Mouse (Mus musculus) mesoderm, embryonic 11.5 days (tissue): ENCODE data around the gene Nol12.

ENCODE experiments used
- DNase-seq: peaks from one replicate; pipeline ENCODE4 v3.0.0-alpha.2; 2012; ENCODE audit warnings: low read depth, low spot score

Gene Nol12

DNA sequence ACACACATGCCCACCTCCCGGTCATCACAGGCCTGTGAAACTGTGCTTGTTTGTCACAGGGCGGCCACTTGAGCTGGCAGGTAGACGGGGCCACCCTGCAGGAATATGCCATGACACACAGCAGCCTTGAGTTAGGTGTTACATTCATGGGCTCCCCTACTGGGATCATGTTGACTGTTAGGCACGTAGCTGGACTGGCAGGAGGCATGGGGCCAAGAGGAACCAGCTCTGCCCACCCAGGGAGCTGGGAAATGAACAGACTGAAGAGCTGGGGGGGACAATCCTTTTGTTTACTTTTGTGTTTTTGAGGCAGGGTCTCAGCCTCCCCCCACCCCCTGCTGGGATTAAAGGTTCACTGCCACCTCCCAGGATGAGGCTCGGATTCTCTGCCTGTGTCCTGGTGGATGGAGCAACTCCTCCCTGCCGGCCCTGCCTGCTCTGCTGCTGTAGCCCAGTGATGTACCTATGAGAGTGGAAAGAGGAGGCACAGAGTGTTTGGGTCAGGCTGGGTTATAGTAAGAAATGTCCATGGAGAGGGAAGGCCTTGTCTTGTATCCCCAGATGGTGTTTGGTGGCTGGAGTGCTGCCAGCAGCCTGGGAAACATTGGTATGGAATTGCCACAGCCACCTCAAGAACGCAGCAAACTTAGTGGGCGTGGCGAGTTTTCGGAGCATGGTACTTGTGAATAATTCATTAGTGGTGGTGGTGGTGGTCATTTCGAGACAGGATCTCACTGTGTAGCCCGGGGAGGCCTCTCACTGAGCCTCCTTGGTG is 18.5 kb upstream of the Nol12 start:
- no peak for DNase-seq

DNA sequence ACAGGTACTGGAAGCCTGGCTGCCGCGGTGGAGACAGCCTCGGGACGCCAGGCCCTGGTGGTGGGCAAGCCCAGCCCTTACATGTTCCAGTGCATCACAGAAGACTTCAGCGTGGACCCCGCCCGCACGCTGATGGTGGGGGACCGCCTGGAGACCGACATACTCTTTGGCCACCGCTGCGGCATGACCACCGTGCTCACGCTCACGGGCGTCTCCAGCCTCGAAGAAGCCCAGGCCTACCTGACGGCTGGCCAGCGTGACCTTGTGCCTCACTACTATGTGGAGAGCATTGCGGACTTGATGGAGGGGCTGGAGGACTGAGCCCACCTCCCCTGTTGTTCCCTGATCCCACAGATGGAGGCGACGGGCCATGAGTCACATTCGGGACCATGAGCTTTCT is 16.6 kb upstream of the Nol12 start:
- no peak for DNase-seq

DNA sequence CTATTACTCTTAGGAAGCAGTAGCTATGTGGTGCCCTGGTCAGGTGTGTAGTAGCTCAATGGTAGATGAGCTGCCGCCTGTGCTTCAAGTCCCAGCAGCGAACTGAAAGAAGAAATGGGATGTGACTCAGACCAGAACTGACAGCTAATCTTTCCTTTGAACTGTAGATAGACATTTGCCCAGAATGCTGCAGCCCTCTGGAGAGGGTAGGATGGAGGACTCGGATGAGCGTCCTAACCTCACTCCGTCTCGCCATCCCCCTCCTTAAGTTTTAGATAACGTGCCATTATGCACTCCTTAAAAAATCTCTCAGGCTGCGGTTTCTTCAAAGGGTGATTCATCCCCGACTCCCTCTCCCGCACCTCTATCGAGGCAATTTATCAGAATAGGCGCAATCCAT is 14.8 kb upstream of the Nol12 start:
- DNase-seq = no peak

DNA sequence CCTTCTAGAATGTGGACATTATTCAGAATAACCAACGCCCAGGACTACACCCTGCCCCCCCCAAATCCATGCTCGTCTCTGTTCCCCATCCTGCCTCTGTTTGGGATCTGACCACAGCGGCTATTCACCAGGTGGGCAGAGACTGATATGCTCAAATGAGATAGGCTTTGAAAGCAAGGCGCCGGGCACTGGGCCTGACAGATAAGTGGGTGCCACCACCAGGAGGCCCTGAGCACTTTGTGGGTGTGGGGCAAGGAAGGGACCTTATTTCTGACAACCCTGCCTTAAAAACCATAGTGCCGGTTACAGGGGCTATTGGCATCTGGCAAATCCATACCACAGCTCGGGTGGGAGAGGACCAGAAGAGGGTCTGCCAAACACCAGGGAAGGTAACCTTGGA is 12.0 kb upstream of the Nol12 start:
- no peak for DNase-seq

DNA sequence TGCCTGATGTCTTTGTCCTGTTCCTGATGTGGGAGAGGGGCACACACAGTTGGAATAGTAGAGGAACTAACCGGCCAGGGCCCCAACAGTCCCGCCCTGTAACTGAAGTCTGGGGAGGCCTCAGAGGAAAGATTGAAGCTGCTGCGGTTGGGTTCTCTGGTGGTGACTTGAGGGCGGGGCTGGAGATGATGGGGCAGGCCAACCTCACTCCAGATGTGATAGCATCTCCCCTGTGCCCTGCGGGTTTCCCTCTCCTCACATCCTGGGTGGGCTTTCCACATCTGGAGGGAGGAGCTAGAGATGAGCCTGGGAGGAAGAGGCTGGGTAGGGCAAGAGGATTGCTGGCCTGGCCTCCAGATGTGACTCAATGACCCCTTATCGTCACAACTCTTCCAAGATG is 11.1 kb upstream of the Nol12 start:
- DNase-seq = no peak

DNA sequence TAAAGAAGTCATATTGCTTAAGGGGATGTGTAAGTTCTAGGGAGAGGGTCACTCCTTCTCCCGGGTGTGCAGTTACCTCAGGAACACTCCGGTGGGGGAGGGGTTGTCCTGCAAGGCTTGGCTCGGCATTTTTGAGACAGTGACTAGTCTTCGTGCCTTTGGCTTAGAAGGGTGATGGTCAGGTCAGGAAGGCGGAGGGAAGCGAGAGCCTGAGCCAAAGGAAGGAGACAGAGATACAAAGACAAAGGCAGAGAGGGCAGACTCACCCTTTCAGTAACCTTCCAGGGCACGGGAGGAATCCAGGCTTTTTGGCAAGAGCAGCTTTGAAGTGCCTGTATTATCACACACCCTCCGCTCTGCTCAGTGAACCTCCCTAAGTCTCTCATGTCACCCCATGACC is 9.6 kb upstream of the Nol12 start:
- no peak for DNase-seq

DNA sequence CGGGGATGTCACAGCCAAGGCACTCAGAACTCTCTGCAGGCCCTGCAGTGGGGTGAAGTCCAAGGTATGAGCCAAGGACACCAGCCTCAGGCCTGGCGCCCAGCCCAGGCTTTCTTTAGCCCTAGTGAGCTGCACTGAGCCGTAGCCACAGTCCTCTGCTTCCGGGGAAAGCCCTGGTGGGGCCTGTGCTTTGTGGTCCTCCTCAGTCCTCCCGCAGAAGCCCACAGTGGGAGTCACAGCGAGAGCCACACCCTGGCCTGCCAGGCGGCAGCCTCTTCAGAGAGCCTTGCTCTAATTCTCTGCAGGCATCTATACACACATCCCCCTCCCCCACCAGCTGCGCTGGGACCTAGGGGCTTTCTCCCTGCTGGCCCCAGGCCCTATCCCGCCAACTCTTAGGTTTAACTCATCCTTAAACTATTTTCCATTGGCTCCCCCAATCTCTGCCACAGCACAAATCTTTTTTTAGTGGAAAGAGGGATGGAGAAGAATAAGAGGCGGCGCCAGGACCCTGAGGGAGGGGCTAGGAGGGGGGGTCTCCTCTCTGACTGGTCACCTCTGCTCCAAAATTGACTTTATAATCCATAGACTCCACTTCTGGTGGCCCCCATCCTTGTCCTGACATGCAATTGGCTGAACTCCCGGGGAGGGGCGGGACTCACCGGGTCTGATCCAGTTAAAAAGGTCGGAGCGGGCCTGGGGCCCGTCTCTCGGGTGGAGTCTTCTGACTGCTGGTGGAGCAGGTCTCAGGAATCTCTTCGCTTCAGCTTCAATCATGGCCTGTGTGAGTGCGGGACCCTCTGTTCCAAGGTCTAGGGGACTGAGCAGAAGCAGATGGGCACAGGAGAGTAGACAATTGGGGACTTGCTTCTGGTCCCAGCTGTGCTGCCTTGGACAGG is 8.5 kb upstream of the Nol12 start, which contains the start of gene Lgals1:
Gene Lgals1 (plus strand): TSS at position 705 of the 899 bp plus-strand sequence.
- peak; percentile 88 for DNase-seq

DNA sequence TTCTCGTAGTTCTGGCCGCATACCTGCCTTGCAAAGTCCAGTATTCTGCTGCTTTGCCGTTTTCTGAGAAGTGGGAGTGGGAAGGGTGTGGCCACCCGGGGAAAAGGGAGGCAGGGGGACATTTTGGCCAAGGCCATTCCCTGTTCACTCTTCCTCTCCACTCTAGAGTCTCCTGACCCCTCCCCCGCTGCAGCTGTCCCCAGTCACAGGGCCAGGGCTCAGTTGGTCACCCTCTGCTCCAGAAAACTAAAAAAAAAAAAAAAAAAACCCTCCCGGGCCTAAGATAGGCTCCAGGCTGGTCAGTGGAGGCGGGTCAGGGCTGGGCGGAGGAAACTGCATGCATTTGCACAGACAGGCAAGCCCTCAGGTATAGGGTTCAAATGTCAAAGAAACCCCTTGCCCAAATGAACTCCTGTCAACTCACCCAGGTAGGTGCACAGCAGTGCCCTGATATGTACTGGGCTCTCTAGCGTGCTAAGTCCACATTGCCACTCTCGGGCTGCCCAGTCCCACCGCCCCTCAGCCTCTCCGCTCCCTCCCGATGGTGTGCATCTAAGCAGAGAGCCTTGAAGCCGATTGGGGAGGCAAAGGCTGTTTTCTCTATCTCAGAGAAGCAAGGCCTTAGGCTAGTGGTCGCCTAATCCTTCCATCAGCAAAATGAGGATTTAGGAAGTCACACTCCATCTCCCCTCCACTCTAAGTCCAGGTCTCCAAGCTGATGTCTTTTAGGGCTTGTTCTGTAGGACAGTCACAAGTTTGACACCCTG is 7.5 kb upstream of the Nol12 start:
- no peak for DNase-seq

DNA sequence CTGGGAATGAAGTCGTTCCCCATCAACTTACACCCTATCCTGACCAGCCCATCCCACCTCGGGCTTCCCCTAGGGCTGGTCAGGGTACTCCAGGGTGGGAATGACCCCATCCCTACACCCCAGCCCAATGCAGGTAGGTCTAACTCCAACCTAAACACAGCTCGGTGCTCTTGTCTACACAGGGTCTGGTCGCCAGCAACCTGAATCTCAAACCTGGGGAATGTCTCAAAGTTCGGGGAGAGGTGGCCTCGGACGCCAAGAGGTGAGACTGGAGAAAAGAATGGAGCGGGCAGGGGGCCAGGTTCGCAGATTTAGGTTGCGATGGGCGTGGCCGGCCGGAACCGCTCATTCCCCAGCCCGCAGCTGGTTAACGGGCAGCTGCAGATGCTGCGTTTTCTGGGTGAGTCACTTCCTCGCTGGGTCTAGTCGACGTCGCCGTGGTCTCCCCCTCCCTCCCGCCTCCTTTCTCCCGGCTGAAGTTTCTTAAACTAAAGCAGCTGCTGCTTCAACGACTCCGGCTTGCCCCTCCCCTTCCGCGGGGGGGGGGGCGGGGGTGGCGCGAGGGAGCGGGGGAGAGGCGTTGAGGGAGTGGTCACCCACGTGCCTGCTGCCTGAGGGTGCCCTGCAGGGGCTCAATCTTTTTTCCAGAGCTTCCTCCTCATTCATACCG is 6.8 kb upstream of the Nol12 start:
- DNase-seq = peak; percentile 86

DNA sequence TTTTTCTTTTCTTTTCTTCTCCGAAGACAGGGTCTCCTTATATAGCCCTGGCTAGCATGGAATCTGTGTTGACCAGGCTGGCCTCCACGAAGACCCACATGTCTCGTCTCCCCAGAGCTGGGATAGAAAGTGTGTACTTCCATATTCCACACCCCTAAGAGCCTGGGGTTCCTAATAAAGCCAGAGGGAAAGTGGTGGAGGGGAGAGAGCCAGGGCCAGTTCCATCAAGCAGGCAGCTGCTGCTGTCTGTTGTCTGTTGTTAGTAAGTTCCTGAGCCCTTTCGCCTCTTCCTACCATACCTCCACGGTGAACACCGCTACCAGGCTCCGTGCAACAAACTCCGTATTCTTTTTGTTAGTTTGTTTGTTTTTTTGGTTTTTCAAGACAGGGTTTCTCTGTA is 6.2 kb upstream of the Nol12 start:
- no peak for DNase-seq

DNA sequence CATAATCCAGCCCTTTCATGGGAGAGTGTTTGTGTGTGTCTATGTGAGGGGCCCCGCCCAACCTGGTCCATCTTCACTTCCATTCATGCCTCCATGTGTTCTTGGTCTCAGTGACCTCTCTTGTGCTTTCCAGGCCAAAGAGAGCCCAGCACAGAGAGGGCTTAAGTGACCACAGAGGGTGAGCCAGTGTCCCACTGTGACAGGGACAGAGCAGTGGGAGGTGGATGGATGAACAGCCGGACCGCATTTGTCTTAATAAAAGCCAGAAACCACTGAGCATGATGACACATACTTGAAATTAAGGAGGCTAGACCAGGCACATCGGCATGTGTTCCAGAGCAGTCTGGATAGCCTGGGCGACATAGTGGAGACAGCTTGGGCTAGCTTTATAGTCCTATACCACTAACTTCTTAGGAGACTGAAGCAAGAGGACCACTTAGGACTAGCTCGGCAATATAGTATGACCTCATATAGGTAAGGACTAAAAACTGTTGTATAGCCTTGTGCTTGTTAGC is 4.5 kb upstream of the Nol12 start:
- no peak for DNase-seq

DNA sequence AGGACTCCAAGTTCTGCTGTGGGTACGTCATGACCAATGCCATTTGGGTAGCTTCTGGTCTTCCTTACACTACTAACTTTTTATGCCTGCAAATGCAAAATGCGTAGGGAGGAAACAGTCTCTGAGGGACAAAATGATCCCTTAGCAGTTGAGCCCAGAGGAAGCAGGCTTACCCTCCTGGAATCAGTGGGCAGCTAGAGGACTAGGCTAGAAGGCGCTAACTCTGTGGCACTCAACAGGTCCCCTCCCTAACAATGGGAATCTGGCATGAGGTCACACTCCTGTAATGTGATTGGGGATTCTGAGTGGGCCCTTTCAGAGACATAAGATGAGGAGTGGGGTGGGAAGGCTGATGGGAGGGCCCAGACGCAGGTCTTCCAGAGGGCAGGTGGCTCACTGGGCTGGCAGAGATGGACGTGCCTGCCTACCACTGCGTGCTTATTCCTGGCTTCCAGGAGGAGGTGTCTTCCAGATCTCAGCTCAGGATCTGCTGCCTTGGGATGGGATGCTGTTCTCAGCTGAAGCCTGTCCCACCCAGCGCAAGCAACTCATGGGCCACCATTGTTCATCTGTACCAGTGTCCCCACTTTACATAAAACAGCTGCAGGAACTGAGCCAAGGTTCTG is 3.8 kb upstream of the Nol12 start:
- DNase-seq = no peak

DNA sequence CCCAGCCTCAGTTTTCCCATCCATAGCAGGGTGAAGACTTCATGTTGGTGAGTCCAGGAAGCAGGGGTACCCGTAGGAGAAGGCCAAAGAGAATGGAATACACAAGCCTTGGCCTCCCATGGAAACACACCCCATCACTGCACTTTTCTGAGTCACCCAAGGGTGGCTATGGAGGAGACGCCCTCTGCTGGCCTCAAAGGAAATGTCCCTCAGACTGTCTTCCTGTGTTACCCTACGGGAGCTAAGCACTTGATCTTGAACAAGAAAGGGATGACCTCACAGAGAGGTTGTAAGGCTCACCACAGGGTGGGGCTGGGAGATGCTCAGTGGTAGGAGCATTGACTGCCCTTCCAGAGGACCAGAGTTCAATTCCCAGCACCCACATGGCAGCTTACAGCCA is 3.2 kb upstream of the Nol12 start:
- no peak for DNase-seq

DNA sequence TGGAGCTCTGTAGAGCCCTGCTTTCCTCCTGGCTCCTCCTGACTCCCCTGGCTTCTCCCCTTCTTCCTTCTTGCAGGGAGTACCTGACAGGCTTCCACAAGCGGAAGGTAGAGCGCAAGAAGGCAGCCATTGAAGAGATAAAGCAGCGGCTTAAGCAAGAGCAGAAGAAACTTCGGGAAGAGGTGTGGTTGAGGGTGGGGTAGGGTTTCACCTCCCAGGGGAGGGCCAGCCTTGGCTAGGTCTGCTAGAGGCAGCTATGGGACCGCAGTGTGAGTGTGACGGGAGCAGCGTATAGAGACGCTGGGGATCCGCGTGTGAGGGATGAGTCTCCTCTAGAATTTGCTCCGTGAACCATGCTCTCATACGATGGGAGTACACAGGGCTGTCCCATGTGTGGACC is 1.7 kb downstream of the Nol12 start:
- no peak for DNase-seq

DNA sequence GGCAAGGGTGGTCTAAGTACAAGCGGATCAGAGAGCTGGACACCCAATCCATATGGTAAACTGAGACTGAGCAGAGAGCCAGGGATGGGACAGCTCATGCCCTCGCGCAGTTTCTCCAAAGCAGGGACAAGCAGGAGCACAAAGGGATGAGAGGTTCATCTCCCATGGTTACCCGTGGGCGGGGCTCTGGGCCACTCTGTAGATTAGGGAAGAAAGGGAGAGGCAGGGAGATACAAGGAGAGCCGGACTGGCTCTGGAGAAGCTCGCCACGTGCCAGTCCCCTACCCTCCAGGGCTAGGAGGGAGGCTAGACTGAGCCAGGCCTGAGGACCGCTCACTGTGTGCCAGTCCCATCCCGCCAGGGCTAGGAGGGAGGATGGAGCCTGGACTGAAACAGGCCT is 2.6 kb downstream of the Nol12 start:
- DNase-seq = no peak

DNA sequence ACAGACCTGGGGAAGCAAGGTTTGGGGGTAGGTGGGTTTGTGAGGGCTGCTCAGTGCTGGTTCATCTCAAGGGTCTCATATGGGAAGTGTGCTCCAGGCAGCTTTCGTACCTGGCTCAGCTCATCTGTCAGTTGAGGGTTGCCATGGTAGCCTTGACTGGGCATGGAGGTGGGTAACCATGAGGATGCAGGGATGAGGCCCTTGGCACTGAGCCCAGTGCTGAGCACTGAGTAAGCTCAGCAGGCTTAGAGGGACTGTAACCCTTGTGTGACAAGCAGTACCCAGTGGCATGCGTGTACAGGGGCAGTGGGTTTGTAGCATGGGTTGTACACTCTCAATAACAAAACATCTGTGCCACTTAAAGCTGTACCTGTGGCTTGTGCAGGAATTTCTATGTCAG is 3.2 kb downstream of the Nol12 start:
- no peak for DNase-seq

DNA sequence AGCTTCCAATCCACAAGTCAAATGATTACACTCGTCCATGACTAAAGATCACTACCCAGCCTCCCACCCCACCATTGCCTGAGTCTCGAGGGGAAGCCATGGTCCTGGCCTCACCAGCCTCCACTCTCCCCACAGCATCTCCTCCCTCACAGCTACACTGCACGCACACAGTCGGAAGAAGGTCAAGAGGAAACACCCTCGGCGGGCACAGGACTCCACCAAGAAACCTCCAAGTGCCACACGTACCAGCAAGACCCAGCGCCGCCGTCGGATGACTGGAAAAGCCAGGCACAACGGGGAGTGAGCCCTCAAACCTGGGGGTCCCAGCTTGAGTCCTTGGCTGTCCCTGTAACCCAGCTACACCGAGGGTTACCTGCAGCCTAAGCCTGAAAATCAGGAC is 5.6 kb downstream of the Nol12 start:
- no peak for DNase-seq

DNA sequence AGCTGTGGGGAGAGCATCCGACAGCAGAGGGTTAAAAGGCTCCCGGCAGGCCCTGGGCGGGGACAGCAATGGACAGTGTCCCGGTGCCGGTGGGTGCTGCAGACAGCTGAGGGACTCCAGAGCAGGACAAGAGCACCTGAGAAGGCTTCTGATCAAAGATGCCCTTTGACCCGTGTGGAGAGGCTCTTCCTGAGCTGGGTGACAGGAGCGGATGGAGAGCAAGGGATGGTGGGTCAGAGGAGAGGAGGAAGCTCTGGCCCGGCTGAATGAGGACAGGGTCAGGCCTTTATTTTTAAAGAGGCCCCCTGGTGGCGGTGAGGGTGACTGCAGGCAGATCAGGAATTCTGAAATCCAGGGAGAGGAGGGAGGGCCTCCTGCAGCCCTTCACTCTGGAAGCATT is 7.9 kb downstream of the Nol12 start:
- peak; percentile 80 for DNase-seq

DNA sequence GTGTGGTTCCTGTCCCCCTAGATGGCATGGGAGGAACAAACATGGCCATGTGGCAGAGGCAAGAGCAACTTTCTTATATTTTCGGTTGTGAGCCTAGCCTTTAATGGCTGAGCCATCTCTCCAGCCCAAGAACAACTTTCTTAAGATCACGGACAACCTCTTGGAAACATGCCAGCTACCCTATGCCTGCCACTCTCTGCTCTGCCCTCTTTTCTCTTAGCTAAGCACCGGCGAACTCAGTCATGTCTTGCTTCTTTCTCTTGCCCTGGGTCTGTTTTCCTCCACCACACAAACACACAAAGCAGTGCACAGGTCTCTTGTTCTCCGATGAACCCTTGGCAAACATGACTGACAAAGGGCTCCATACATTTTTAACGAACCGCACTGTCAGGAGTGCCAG is 11.5 kb downstream of the Nol12 start:
- no peak for DNase-seq

DNA sequence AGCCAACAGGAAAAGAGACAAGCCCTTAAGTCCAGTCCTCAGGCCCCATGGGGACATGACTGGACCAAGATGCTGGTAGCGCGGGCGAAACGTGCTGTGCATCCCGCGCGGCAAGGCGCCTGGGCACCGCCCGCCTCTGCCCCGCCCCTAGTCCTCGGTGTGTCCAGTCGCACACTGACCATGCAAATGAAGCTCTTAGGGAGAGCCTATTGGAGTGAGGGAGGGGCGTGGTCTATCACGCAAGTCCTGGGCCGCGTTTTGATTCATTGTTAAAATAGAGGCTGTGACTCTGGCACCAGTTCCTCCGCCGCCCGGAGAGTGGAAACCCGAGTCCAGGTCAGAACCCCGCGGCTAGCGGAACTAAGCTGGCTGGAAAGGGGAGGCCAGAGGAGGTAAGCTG is 12.9 kb downstream of the Nol12 start, which contains the start of gene Triobp:
Gene Triobp (plus strand): TSS at position 68 of the 400 bp plus-strand sequence.
- peak; percentile 93 for DNase-seq
